Mouse (Mus musculus) brown adipose tissue, adult 24 weeks (tissue): ENCODE data around the gene Eps8. TPM values are rescaled to one million over a fixed set of nuclear protein-coding genes. Genes with fewer than 3 reads are reported as not detected.
"Not testable (repeated sequence)": the region's sequence is repeated elsewhere in the genome, so short reads cannot be mapped to it uniquely, and the experiment has no call there.

Experiments used
- H3K27ac ChIP-seq: fragments of 200-500 bp; replicated peaks from 2 replicates; pipeline ENCODE4 v1.5.1; 2012; ENCODE audit warnings: low read depth, mild to moderate bottlenecking, low read length
- H3K4me1 ChIP-seq: fragments of 200-500 bp; 2 replicates; pipeline ENCODE4 v1.6.1; 2012; ENCODE audit warnings: low read length, mixed read lengths; ENCODE audit not compliant: control insufficient read depth, insufficient read depth, insufficient read length
- H3K4me3 ChIP-seq: fragments of 200-500 bp; 2 replicates; pipeline ENCODE4 v1.5.1; 2012; ENCODE audit warnings: low read depth, mild to moderate bottlenecking, low read length, moderate library complexity; ENCODE audit not compliant: insufficient read depth
- polyA plus RNA-seq: library from polyadenylated mRNA; stranded (reverse); fragments of >200 nt; gene quantifications from 2 replicates; pipeline ENCODE4 v1.2.4, GENCODE M21; 2012; ENCODE audit not compliant: missing spikeins, insufficient read depth, insufficient read length

Gene Eps8
- polyA plus RNA-seq, 1 experiment: 7.0 TPM

- H3K27ac ChIP-seq: no peak overlapping the region
- H3K4me3 ChIP-seq: no peak overlapping the region
- peaks cover 2% of the 10 kb centered on the region for H3K4me1 ChIP-seq
These were observed 164.6 kb downstream of the Eps8 start for GRCm38 (mm10) chr6:137490115-137490514.

DNA sequence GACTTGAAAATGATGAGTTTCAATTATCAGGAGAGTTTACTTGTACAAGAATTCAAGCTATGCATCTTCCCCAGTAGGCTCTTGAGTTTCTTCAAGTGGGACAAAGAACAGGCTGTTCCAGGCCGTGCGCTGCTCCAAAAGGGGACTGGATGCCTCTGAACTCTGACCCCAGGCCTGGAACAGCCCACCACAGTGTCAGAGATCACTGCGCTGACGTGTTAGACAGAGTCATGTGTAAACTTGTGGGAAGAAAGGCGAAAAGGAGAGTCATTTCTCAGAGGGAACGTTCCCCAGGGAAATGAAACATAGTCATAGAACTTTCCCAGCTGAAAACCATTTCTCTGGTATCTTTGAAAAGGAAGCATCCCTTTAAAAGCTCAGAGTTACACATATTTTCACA, 167.2 kb downstream of the Eps8 start:
- H3K4me1 ChIP-seq: peaks cover 2% of the 10 kb centered on the region
- no peak overlapping the region for H3K4me3 ChIP-seq
- no peak overlapping the region for H3K27ac ChIP-seq

DNA sequence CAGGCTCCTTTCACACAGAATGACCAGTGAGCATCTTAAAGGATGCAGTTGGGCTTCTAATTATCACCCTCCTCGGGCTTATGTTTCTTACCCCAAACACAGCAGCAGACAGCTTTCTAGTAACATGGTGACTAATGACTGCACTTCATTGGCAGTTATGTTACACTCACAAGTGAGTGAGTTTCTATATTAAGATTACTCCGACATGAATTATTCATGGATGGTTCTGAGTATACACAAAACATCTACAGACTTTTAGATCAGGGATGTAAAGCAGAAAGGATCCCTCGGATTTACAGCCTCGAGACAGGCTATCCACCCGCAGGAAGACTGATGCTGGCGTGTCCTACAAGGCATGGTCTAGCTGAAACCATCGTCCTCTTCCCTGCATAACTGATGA, 171.8 kb downstream of the Eps8 start:
- Histone ChIP-seq H3K4me3 (no peak overlapping the region), H3K4me1 (peaks cover 2% of the 10 kb centered on the region), H3K27ac (no peak overlapping the region)

DNA sequence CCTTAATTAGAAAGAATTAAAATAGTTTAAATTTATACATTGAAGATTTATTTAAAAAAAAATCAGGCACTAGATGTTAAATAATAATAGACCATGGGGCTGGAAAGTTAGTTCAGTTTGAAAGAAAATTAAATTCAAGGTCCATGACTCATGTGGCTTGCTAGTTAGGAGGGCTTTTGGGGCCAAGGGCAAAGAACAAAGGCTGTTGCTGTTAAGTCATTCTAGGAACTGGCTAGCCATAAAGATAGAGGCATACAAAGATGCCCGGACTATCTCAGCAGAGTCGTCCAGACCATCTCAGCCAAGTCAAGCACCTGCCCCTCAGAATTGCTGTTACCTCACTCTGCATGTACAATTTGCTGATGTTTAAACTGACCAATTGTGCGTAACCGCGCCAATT, 179.0 kb downstream of the Eps8 start:
- not testable (repeated sequence) for H3K4me3 ChIP-seq, H3K27ac ChIP-seq, H3K4me1 ChIP-seq

- Histone ChIP-seq H3K4me1 (peaks cover 10% of the 10 kb centered on the region; the same call in 1 of the 2 replicates), H3K4me3 (no peak overlapping the region), H3K27ac (0 out of 2 replicates have a peak overlapping the region, but pooled peaks have one; percentile 12)
These were observed 181.2 kb downstream of the Eps8 start for GRCm38 (mm10) chr6:137473433-137473832.

- Histone ChIP-seq H3K4me3 (no peak overlapping the region), H3K27ac (0 out of 2 replicates have a peak overlapping the region, but pooled peaks have one; percentile 20), H3K4me1 (peaks cover 10% of the 10 kb centered on the region; the same call in 1 of the 2 replicates)
These were observed 182.5 kb downstream of the Eps8 start for GRCm38 (mm10) chr6:137472129-137472528.

DNA sequence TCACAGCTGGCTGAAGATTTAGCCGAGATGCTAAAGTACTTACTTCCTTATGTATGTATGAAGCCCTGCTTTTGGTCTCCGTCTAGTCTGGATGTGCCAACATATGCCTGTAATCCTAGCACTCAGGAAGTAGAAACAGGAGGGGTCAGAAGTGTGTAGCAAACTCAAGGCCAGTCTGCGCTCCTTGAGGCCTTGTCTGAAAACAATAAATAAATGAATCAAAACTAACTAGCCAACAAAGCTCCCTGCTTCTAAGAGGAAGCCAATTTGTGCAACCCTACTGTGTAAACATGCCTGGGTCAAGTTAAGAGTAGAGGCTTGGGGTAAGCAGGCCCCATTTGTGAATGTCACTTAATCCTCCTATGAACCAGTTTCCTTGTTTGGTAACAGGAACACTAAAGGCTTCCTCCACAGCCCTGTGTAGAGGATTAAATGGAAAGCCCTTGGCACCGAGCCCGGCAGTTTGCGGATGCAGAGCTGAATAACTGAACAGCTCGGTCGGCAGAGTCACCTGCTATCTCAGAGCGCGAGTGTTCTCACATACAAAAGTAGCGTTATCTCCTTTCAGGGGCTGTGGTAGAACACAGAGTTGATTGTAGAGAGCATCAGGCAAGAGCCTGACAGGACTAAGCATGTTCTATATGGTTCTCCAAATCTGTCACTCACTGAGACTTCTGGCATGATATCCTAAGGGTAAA, 183.6 kb downstream of the Eps8 start:
- Histone ChIP-seq H3K4me1 (peaks cover 10% of the 10 kb centered on the region; the same call in 1 of the 2 replicates), H3K27ac (peak overlapping the region; percentile 68), H3K4me3 (no peak overlapping the region)

GRCm38 (mm10) chr6:137469541-137469940, 185.1 kb downstream of the Eps8 start:
- Histone ChIP-seq H3K4me1 (peaks cover 10% of the 10 kb centered on the region; the same call in 1 of the 2 replicates), H3K4me3 (no peak overlapping the region), H3K27ac (no peak overlapping the region)

DNA sequence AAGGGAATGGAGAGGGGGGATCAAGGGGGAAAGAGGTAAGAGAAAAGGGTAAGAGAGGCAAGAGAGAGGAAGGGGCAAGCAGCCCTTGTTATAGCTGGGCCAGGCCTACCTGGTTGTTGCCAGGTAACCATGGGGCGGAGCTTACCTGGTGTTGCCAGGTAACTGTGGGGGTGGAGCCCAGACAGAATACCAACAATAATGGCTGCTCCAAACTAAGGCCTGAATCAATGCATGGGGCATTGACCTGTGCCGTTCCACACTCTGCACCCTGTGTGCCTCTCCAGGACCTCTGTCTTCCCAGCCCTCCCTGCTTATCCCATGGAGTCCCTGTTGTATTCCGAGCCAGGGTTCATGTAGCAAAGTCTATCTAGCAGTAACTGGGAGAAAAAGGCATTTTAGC, 187.0 kb downstream of the Eps8 start:
- Histone ChIP-seq H3K27ac (no peak overlapping the region), H3K4me1 (peaks cover 8% of the 10 kb centered on the region; the same call in 1 of the 2 replicates), H3K4me3 (no peak overlapping the region)

GRCm38 (mm10) chr6:137466256-137466655, 188.4 kb downstream of the Eps8 start:
- Histone ChIP-seq H3K27ac (no peak overlapping the region), H3K4me3 (no peak overlapping the region), H3K4me1 (0 out of 2 replicates have a peak, but pooled peaks cover 4% of the 10 kb centered on the region)

GRCm38 (mm10) chr6:137465253-137465652, 189.4 kb downstream of the Eps8 start:
- no peak overlapping the region for H3K4me3 ChIP-seq
- H3K4me1 ChIP-seq: no peaks in the 10 kb centered on the region
- 0 out of 2 replicates have a peak overlapping the region, but pooled peaks have one; percentile 15 for H3K27ac ChIP-seq

DNA sequence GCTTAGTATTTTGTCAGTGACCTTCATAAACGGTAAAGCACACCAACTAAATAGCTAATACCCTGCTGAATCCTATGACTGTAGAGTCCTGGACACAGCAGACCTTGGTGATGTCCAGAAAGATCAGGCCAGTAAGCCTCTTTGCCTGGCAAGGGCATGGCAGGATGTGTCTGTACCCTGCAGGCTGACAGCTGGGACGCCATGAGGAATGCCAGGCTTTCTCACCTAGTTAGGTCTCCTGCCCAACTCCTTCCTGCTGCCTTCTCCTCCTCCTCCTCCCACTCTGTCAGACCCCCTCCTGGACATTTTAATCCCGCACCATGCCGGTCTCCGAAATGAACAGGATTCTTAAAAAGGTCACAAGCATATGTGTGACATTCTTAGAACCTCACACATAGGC, 190.9 kb downstream of the Eps8 start:
- H3K4me1 ChIP-seq: no peaks in the 10 kb centered on the region
- H3K27ac ChIP-seq: no peak overlapping the region
- no peak overlapping the region for H3K4me3 ChIP-seq

DNA sequence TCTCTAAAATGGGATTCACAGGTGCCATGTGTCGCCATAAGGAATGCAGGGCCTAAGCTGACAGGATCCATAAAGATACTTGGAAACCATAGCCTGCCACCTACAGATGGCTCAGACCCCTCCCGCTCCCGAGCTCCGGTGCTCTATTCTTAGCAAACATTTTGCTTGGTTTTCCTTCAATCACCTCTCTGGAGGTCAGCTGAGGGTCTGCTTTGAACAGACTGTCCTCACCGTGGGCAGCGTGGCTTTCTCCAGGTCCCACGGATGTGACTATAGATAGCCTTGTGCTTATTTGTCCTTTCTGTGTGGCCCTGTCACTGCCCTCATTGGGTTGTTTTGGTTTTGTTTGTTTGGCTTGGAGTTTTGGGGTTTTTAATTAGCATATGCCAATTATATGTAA, 196.5 kb downstream of the Eps8 start:
- no peak overlapping the region for H3K4me3 ChIP-seq
- H3K27ac ChIP-seq: no peak overlapping the region
- no peaks in the 10 kb centered on the region; the same call in 1 of the 2 replicates for H3K4me1 ChIP-seq

DNA sequence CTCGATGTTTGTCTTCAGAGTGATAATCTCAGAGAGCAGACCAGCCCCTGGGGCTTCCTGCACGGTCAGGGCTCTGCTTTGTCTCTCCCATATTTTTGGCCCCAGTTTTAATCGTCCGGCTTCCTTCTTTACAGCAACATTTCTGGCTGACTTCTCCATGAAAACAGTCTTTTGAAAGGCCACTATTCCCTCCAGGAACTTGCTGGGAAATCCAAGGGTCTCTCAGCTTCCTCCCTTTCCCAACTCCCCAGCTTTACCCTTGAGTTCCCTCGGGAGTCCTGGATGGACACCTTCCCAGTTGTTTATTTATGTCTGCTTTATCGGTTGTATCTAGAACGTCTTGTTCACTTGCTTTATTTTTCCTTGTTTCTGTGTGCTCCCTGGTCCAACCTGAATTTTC, 197.5 kb downstream of the Eps8 start:
- no peaks in the 10 kb centered on the region; the same call in 1 of the 2 replicates for H3K4me1 ChIP-seq
- H3K27ac ChIP-seq: peak overlapping the region; percentile 29
- no peak overlapping the region for H3K4me3 ChIP-seq

GRCm38 (mm10) chr6:137456064-137456463, 198.6 kb downstream of the Eps8 start:
- H3K4me3 ChIP-seq: no peak overlapping the region
- H3K27ac ChIP-seq: no peak overlapping the region; the same call in 1 of the 2 replicates
- H3K4me1 ChIP-seq: no peaks in the 10 kb centered on the region; the same call in 1 of the 2 replicates

- H3K4me3 ChIP-seq: no peak overlapping the region
- H3K4me1 ChIP-seq: no peaks in the 10 kb centered on the region; the same call in 1 of the 2 replicates
- no peak overlapping the region for H3K27ac ChIP-seq
These were observed 199.1 kb downstream of the Eps8 start for GRCm38 (mm10) chr6:137455537-137456041.
